Mouse (Mus musculus) bone marrow, adult 2 months (tissue): Measurements from ENCODE around the gene Pde1a.

Source experiments
- CTCF ChIP-seq: fragments of 200-500 bp; IDR thresholded peaks from 2 replicates; pipeline ENCODE4 v1.5.1; 2011; ENCODE audit warnings: low read length, control low read depth; ENCODE audit not compliant: control insufficient read depth, insufficient read depth
- POLR2A ChIP-seq: fragments of 200-500 bp; IDR thresholded peaks from 2 replicates; pipeline ENCODE4 v1.6.1; 2011; ENCODE audit warnings: low read depth, mild to moderate bottlenecking, control low read depth, low read length, borderline replicate concordance; ENCODE audit not compliant: control insufficient read depth

DNA sequence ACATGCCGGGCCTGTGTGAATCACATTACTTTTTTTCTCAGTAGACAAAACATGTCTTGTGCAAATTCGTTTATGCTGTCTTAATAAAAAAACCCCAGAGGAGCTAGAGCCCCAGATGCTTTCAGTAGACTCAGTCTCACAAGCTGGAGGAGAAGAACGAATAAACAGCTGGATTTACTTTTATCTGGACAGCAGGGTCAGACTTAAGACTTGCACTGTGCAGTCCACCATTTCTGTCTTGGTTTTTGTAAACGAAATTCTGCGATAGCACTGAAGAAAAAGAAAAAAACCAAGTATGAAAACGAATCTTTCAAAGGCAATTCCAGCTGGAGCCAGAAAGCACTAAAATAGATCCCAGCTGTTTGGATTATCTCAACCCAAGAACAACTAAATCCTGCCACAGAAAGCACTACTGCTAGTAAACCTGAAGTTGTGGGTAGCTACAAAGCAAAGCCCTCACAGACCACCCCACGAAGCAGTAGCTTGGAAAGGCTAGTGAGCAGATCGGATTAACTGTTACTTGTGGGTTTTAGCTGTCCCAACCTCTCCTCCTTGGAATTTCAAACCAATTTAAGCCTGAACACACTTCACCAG lies 343.6 kb downstream of the Pde1a start:
- TF ChIP-seq POLR2A (no peak), CTCF (no peak)
